Mouse (Mus musculus): ENCODE results near the gene Os9.
"Not testable (repeated sequence)": the region's sequence is repeated elsewhere in the genome, so short reads cannot be mapped to it uniquely, and the experiment has no call there.

Gene Os9

DNA sequence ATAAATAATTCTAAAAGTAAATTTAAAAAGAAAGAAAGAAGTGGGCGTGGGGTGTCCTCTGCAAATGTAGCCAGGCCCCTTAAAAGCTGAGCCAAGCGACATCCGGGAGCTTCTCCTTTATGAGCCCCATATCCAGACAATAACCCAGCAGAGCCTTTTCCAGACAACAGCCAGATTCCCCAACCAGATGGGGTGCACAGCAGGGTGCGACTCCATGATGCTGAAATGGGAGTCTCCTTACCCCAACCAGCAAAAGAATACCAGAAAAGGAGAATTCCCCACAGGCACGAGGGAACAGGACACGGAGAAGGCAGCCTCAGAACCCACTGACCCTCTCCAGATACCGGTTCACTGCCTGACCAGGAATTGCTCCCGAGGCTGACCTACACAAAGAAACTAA is 22.3 kb upstream of the Os9 start:
- no peak for DNase-seq

DNA sequence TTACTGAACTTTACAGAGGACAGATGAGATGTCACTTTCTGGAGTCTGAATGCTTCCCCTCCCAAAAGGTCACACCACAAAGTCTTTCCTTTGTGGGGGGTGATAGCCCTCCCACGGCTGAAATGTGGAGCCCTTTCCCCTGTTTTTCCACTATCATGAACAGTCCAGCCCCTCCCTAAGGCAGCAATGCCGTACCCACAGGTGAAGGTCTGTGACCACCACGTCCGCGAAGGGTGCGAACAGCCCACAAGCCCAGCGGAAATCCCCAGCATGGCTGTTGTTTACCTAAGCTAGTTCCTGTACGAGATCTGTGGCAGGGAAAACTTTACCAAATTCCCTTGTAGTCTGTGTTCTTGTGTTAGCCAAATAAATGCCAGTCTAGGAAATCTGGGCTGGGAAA is 20.6 kb upstream of the Os9 start:
- DNase-seq: no peak

DNA sequence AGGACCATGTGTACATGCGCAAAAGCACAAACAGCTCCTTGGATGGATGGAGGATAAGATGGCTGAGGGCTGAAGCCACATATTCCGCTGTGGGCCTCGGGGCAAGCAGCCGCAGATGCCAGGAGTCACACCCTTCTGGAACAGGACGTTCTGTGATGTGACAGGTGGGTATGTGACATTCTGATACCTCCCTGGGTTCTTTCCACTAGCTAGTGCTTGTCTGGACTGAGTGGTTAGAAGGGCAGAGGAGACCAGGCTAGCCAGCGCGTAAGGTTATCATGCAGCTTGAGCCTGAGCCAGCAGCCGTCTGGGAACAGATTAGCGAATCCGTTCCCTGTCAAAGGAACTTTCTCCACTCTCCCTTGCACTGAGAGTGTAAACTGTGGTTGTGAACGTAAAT is 20.0 kb upstream of the Os9 start:
- DNase-seq: no peak

DNA sequence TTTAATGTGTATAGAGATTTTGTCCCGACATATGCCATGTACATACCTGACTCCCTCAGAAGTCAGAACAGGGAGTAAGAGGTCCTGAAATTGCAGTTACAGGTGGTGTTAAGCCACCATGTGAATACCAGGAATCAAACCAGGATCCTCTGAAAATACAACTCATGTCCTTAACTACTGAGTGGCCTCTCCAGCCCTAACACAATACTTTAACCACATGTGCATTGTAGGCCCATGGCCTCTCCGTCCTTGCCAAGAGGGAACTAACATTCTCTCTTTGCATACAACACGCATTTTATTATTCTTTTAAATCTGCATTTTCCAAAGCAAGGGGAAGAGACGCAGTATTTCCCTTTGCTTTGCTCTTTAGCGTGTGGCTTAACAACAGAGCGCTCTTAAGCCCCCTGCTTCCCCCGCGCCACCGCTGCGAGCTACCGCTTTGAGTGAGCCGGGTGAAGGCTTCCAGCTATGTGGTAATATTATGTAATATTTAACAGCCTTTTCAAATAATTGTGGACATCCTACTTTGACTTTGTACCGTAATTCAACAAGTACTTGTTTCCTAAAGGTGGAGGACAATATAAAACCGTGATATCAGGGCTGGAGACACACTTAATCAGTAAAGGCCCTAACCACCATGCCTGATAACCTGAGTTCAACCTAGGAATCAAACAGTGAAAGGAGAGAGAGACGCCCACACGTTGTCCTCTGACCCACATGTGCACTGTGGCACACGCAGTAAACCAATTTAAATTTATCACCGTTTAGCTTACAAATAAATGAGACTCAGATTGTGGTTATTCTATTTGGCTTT is 17.6 kb upstream of the Os9 start:
- no peak for DNase-seq

DNA sequence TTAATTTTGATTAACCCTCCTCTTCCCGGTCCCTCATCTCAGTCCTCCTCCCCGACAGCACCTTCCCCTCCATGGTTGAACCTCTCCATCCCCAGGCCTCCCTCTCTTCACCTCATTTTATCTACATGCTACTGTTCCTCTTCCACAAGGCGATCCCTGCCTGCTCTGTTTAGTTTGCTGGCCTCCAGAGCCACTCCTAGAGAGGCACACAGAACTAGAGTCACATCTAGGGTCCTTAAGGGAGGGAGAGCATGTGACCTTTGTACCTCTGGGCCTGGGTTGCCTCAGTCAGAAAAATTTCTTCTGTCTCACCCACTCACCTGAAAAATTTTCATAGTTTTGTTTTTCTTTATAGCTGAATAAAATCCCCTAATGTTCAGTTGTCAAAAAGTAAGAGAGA is 17.0 kb upstream of the Os9 start:
- no peak for DNase-seq

DNA sequence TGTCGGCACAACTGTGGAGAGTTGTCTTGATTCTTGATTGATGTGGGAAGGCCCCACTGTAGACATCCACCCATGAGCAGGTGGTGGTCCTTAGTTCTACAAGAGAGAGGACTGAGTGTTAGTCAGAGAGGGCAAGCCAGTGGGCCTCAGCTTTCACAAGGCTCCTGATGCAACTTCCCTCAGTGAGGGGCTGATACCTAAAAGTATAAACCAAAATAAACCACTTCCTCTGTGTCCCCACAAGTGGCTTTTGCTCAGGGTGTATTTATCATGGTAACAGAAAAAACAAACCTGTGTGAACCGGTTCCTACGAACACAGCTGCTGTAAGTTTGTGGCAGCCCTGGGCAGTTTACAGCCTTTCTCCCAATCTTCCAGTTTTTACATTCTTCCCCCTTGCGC is 15.6 kb upstream of the Os9 start:
- no peak for DNase-seq

DNA sequence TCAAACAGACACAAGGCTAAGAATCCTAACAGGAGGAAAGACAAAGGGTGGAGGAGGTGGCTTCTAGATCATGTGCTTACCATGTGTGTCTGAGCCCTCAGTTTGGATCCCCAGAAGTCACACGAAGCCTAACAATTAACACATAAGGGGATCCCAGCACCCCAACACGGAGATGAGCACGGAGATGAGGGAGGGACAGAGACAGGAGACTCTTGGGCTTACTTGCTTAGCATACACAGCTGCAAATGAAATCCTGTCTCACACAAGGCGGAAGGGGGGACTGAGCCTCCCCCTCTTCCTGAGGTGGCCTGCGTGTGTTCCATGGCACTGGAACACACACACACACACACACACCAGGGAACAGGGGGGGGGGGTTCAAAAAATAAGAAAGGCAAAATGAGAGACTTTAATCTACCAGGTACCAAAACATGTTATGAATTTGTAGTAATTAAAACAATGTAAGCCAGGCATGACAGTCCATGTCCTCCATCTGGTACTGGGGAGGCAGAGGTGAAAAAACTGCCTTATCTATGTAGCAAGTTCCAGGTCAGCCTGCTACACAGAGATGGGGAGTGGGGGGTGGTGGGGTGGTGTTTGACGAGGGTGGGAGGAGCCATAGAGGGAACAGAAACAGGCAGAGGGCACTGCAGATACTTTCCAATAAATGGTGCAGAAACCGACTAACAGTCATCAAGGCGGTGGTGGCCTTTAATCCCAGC is 14.3 kb upstream of the Os9 start:
- no peak for DNase-seq

DNA sequence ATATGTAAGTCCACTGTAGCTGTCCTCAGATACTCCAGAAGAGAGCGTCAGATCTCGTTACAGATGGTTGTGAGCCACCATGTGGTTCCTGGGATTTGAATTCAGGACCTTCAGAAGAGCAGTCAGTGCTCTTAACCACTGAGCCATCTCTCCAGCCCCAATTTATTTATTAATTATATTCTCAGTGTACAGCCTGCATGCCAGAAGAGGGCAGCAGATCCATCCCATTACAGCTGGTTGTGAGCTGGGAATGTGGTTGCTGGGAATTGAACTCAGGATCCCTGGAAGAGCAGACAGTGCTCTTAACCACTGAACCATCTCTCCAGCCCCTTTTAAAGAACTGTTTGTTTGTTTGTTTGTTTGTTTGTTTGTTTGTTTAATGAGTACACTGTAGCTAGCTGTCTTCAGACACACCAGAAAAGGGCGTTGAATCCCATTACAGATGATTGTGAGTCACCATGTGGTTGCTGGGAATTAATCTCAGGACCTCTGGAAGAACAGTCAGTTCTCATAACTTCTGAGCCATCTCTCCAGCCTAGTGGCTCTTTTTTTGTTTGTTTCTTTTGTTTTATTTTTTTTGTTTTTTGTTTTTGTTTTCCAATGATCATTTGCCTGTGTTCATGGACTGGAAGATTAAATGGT is 13.6 kb upstream of the Os9 start:
- not testable (repeated sequence) for DNase-seq

DNA sequence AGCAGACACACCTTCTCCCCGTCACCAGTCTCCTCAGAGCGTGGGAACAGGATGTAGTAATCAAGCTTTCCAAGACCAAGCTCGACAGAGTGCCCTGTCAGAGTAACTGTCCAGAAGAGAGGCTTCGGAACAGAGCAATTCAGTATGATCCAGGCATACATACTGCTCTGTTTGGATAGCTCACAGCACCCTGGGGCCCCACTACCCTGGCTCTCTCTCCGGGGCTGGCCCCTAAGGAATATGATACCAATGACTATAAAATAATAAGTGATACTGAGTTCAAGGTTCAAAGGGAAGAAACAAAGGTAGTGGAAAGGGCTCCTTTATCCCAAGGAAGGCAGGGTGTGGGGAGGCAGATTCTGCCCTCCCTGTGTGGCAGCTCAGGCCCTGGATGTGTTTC is 11.5 kb upstream of the Os9 start:
- DNase-seq: no peak

DNA sequence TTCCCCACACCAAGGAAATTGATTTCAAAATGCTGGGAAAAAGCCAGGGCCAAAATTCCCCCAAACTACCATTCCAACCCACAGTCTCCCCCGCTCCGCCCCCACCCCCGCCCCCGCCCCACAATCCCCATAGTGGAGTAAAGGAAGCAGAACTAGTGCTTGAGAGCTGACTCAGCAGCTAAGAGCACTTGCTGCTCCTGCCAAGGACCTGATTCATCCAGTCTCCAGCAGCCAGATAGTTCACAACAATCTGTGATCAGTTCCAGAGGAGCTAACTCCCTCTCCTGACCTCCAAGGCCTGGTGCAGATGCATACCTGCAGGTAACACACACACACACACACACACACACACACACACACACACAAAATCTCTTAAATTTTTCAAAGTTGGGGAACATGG is 8.5 kb upstream of the Os9 start:
- DNase-seq: no peak

DNA sequence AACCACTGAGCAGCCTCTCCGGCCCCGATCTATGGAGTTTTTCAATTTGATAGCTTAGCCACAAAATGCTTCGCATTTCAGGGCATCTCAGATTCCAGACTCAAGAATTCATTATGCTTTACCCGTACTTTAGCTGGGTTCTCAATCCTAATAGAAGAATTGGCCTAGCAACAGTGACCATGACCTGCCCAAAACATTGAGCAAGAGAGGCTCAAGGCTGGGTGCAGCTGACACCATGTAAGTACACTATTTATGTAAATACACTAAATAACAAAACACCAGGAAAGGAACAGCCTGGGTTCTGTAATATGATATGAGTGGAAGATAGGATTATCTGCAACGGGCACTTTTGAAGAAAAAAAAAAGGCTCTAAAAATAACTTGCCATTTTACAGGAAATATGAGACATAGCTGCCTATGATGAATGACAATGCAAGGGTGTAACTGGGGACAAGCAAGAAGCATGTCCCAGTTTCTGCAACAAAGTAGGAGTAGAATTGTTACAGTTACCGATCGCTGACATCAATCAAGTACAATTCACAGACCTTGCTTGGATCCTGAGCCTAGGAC is 6.9 kb upstream of the Os9 start:
- no peak for DNase-seq

DNA sequence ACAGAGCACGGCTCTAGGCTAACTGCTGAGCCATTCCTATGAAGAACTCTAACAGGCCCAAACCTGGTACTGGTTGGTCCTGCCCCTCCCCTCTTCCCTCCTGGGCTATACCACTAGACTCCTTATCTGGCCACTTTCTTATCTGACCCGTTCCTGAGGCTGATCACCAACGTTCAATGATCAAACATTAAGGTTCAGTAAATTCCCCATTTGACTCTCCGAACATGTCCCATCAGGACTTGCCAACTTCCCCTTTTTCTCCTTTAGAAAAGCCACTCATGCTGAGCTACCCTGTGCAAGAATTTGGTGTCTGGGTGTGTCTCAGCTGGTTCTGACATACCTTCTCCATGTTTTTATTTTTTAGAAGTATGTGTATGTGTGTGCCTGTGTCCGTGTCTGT is 5.6 kb upstream of the Os9 start:
- DNase-seq: no peak

DNA sequence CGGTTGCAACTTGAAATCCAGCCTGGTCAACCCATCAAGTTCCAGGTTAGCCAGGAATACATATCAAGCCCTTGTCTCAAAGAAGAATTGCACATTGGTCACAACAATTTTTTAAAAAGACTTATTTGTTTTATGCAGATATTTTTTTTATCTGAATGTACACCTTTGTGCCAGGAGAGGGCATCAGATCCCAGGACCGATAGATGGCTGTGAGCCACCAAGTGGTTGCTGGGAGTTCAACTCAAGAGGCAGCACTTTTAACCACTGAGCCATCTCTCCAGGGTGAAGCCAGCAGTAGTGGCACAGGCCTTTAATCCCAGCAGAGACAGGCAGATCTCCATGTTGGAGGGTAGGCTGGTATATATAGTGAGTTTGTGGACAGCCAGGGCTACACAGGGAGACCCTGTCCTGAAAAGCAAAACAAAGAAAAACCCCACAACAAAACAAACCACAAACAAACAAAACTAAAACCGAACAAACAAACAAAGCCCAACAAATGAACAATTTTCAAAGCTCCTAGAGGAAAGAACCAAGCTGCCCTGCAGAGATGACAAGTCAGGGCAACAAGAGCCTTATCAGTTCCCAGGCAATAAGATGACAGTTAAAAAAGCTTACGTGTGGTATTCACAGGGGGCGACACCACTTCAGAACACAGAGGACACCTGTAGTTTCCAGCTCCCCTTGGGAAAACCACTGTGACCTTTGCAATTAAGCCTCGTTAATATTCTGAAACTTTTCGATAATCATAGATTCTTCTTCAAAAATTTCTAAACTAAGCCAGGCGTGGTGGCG is 4.5 kb upstream of the Os9 start:
- DNase-seq: no peak

DNA sequence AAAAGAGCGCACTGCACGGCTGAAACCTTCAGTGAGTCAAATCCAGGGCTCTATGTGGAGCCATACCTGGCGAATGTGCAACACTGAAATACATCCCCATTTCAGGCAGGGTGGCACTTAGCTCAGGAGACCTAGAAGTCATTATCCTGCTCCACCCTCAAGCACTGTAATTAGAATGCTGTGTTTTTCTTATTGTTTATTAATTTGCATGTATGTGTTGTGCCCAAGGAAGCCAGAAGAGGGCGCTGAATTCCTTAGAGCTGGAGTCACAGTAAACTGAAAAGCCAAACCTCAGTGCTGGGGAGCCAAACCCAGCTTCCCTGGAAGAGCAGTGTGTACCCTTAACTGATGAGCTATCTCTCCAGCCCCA is 2.5 kb upstream of the Os9 start:
- DNase-seq: peak; percentile 73

DNA sequence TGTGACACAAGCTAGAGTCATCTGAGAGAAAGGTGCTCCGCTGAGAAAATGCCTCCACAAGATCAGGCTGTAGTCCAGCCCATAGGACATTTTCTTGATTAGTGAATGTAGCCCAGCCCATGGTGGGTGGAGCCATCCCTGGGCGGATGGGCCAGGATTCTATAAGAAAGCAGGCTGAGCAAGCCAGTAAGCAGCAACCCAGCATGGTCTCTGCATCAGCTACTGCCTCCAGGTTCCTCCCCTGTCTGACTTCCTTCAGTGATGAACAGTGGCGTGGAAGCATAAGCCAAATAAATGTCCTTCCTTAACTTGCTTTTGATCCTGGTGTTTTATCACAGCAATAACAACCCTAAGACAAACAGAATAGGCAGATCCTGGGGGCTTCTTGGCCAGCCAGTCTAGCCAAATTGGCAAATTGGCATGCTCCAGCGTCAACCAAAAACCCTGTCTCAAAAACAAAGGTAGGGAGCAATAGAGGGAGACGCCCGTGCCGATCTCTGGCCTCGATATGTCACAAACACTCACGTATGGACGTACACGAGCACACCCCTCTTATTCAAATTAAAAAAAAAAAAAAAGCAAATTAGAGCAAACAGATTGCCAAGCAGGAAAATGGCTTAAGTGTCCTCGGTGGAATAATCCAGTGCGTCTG is 2.0 kb upstream of the Os9 start:
- DNase-seq: peak; percentile 31

DNA sequence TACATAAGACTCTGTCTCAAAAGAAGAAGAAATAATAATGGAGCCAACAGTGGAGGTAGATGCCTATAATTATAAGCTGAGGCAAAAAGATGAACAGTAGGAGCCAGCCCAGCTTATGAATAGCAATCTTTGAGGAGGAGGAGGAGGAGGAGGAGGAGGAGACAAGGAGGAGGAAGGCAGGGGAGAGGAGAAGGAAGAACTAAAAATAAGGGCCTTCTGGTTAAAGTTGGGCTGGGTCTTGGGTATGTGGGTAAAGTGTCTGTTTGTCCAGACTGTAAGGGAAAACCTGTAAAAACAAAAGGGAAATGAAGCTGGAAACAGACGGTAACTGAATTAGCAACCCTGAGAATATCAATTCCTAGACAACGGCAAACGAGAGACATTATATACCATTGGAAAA is 1.1 kb upstream of the Os9 start:
- no peak for DNase-seq

DNA sequence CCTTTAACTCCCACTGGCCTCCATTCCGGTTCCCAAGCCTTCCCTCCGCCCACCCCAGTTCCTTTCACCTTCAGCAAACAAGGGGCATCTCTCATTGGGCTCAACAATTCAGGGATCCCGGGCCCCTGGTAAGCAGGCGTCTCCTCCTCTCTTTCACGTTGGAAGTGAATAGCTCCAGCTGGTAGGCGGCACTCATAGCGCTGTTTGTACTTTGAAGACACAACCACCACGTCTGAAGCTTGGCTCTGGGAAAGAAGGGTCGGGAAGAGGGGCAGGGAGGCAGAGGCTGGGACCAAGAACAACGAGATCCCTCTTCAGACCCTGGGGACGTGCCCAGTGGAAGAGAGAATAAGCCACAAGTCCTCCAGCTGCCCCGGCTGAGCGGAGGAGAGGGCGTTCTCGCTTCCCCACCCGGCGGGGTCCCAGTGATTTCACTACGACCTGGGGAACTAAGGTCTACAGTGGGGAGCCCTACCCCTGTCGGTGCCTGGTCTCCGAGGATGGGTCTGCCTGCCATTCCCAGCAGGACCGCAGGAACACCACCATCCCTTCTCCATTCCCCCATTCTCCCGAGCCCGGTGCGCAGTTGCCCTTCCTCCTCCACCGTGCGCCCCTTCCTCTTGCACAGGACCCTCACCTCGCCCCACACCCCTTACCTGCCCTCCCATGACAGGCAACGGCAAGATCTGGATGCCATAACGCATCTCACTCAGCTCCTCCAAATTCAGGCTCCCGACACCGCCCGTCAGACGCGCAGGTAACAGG is 448 bp downstream of the Os9 start:
- peak; percentile 35 for DNase-seq

DNA sequence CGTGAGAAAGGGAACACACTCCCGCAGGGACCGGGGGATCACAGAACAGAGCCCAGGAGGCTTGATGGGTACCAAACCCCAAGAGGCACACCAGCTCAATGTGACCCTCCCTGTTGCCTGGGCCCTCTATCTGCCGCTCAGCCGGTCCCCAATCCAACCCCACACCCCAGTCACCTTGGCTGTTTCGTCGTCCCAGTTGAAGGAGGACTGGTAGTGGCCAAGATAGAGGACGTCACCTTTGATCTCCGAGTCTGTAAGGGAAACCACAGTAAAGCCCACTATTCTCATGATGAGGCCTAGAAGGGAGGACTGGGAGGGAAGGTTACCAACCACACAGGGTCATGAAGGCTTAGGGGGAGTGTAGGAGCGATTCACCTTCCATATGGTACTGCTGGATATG is 1.7 kb downstream of the Os9 start:
- DNase-seq: no peak

DNA sequence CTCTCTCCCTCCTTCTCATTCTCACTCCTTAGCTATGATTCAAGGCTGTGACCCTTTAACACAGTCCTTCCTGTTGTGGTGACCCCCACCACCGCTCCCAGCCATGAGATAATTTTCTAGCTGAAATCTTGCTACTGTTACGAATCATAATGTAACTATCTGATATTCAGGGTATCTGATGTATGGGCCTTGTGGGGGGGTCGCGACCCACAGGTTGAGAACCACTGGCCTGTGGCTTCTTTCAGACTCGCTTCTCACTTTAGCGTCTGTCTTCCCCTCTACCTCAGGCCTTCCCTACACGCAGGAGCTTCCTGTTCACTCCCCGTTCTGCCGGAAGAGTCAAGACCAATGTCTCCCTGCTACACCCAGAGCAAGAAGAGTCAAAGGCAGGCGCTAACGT is 2.5 kb downstream of the Os9 start:
- no peak for DNase-seq

DNA sequence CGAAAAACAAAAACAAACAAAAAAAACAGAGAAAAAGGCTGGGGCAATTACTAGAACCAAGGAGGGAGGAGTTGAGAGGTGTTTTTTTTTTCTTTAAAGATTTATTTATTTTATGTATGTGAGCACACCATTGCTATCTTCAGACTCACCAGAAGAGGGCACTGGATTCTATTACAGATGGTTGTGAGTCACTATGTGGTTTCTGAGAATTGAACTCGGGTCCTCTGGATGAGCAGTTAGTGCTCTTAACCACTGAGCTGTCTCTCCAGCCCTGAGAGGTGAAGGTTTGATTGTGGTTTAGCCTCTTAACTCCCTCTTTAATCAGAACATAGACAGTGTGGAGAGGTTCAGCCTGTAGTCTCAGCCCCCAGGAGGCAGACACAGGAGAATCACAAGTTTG is 5.9 kb downstream of the Os9 start:
- DNase-seq: no peak

DNA sequence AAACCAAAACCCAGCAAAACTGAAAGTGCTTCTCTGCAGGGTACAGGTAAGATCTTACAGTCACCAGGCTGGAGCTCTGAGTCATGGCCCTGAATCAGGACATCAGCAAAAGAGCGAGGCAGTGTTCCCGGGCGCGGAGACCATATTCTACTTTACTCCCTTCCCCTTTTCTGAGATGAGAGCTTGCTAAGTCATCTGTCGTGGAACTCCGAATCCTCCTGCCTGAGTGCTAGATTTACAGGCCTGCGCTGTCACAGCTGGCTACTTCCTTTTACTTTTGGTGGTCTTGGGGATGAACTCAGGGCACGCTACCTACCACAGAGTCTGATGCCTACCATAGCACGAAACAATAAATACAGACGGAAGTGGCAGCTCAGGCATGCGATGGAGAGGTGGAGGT is 6.5 kb downstream of the Os9 start:
- no peak for DNase-seq

All from right cerebral cortex, postnatal 4 days (tissue).